Mouse (Mus musculus) liver, postnatal 0 days (tissue): ENCODE data around the gene Hoxa1.

ENCODE experiments used
- CTCF ChIP-seq: sonication (generic); IDR thresholded peaks from 2 replicates; pipeline ENCODE4 v1.5.1; 2016; ENCODE audit warnings: antibody characterized with exemption, low read depth
- EP300 ChIP-seq: IDR thresholded peaks from 2 replicates; pipeline ENCODE4 v1.6.1; 2016; ENCODE audit warnings: antibody characterized with exemption, low read depth, mild to moderate bottlenecking

DNA sequence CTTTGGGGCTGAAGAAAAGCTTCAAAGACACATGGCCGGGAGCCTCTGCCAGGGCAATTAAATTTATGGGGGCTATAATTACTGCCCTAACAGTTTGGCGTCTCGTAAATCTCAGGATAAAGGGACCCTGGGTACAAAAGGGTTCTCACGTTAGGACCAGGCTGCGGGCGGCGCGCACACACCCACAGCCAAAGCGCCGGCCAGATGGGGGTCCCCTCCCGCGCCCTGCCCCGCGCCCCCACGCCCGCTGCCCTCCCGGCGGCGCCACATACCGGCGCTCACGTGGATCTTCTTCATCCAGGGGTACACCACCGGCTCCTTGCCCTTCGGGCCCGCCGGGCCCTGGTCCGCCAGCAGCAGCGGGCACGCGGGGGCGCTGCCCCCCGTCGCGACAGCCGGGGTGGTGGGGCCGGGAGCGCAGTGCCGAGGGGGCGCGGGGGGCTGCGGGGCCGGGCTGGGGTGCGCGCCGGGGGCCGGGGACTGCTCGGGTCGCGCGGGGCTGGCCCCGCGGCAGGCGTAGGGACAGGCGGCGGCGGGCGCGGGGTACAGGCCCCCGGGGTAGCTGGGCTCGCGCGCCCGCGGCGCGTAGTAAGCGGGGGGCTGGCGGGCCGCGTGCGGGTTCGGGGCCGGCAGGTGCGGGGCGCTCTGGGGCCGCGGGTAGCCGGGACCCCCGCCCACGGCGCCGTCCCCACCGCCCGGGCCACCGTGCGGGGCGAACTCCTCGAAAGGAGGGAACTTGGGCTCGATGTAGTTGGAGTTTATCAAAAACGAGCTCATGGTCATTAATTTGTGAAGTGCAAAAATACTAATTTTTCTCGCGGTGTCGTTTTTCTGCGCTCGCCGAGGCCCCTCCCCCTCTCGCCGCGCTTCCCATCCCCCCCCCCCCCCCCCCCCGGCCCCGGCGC lies 33.0 kb upstream of the Hoxa1 start, which contains the start of gene Hoxa4:
- no peak for TF ChIP-seq EP300
- no peak for TF ChIP-seq CTCF
